In genomic region chr11:80489172-80489881, GRCm38 (mm10) we compare ENCODE assay signal across 9 mouse cellular contexts. TPM values are rescaled to one million over a fixed set of nuclear protein-coding genes. Genes with fewer than 3 reads are reported as not detected.
DNase-seq lines count a peak whose midpoint lies in the region; ATAC-seq lines count a peak whose summit lies in the region.
"Had no signal": no experiment of that assay in that cellular context is flagged by ENCODE, and none has a peak within 500 bp of the region (broad histone marks: within the 10 kb centered on the region; RNA-seq: fewer than 3 reads in every experiment).

No protein-coding gene starts in this region.

- peak overlapping the region; percentile 60 for H3K27ac ChIP-seq in midbrain, embryonic 10.5 days (replicated peaks)
- H3K27ac ChIP-seq in midbrain, embryonic 11.5 days (ENCODE audit: low read depth, low read length), result no peak overlapping the region
- H3K27ac ChIP-seq in hindbrain, embryonic 16.5 days (ENCODE audit: low read depth, low read length), result peak overlapping the region; percentile 32
- peak overlapping the region; percentile 49; the same call in 1 of the 2 replicates for H3K27ac ChIP-seq in midbrain, embryonic 14.5 days (replicated peaks; ENCODE audit: low read depth, low read length)
- H3K27ac ChIP-seq: liver, embryonic 13.5 days had no signal

- no peak overlapping the region for H3K9ac ChIP-seq in midbrain, embryonic 11.5 days (ENCODE audit: low read length)
- peak overlapping the region; percentile 33 for H3K9ac ChIP-seq in hindbrain, embryonic 16.5 days (ENCODE audit: low read depth, low read length)
- 0 out of 2 replicates have a peak overlapping the region, but pooled peaks have one; percentile 12 for H3K9ac ChIP-seq in midbrain, embryonic 14.5 days (replicated peaks; ENCODE audit: low read length)
- H3K9ac ChIP-seq: liver, embryonic 13.5 days had no signal

- no peak overlapping the region for H3K4me2 ChIP-seq in midbrain, embryonic 11.5 days
- H3K4me2 ChIP-seq in hindbrain, embryonic 16.5 days (ENCODE audit: low read length), result no peak overlapping the region
- no peak overlapping the region for H3K4me2 ChIP-seq in midbrain, embryonic 14.5 days (ENCODE audit: low read length)
- H3K4me2 ChIP-seq: liver, embryonic 13.5 days had no signal

- H3K4me3 ChIP-seq in midbrain, embryonic 10.5 days, result no peak overlapping the region
- no peak overlapping the region for H3K4me3 ChIP-seq in midbrain, embryonic 11.5 days (ENCODE audit: low read depth, low read length)
- H3K4me3 ChIP-seq in hindbrain, embryonic 16.5 days (ENCODE audit: low read length), result no peak overlapping the region
- no peak overlapping the region for H3K4me3 ChIP-seq in midbrain, embryonic 14.5 days (replicated peaks; ENCODE audit: low read depth, low read length)
- H3K4me3 ChIP-seq: liver, embryonic 13.5 days had no signal

- no peaks in the 10 kb centered on the region for H3K36me3 ChIP-seq in midbrain, embryonic 10.5 days
- H3K36me3 ChIP-seq in midbrain, embryonic 11.5 days (ENCODE audit: control insufficient read depth, insufficient read depth, low read length), result no peaks in the 10 kb centered on the region
- no peaks in the 10 kb centered on the region for H3K36me3 ChIP-seq in hindbrain, embryonic 16.5 days (ENCODE audit: control insufficient read depth, insufficient read depth, low read length)
- no peaks in the 10 kb centered on the region for H3K36me3 ChIP-seq in midbrain, embryonic 14.5 days (ENCODE audit: control insufficient read depth, insufficient read depth, low read length)
- H3K36me3 ChIP-seq: liver, embryonic 13.5 days had no signal

- H3K9me3 ChIP-seq in midbrain, embryonic 10.5 days (replicated peaks), result no peaks in the 10 kb centered on the region
- no peaks in the 10 kb centered on the region for H3K9me3 ChIP-seq in midbrain, embryonic 11.5 days (ENCODE audit: control insufficient read depth, low read length)
- H3K9me3 ChIP-seq in hindbrain, embryonic 16.5 days (ENCODE audit: control insufficient read depth, low read length), result no peaks in the 10 kb centered on the region
- no peaks in the 10 kb centered on the region for H3K9me3 ChIP-seq in midbrain, embryonic 14.5 days (ENCODE audit: control insufficient read depth, low read length)
- H3K9me3 ChIP-seq: liver, embryonic 13.5 days had no signal

- peaks cover 32% of the 10 kb centered on the region for H3K27me3 ChIP-seq in midbrain, embryonic 10.5 days (ENCODE audit: low read depth, poor library complexity, severe bottlenecking)
- no peaks in the 10 kb centered on the region for H3K27me3 ChIP-seq in midbrain, embryonic 11.5 days (ENCODE audit: control insufficient read depth, insufficient read depth, low read length)
- no peaks in the 10 kb centered on the region for H3K27me3 ChIP-seq in hindbrain, embryonic 16.5 days (replicated peaks; ENCODE audit: control insufficient read depth, insufficient read depth, low read length)
- H3K27me3 ChIP-seq in midbrain, embryonic 14.5 days (ENCODE audit: control insufficient read depth, insufficient read depth, low read length), result no peaks in the 10 kb centered on the region
- H3K27me3 ChIP-seq: liver, embryonic 13.5 days had no signal

- DNase-seq in embryo, embryonic 10.5 days (ENCODE audit: low spot score), result peak; percentile 36
- no peak for DNase-seq in embryo, embryonic 11 days
- DNase-seq in midbrain, embryonic 10.5 days (ENCODE audit: low spot score), result no peak
- no peak for DNase-seq in midbrain, embryonic 11.5 days (ENCODE audit: low spot score, missing footprints)
- DNase-seq in midbrain, embryonic 14.5 days, result peak; percentile 57
- DNase-seq in urinary bladder, postnatal 25 days (ENCODE audit: low spot score), result no peak
- DNase-seq in adrenal gland, postnatal 36 days, result no peak
- DNase-seq: liver, embryonic 13.5 days had no signal

- ATAC-seq in midbrain, embryonic 11.5 days (ENCODE audit: low FRiP score), result no peak
- no peak for ATAC-seq in hindbrain, embryonic 16.5 days
- ATAC-seq in midbrain, embryonic 14.5 days (ENCODE audit: low FRiP score, low TSS enrichment), result no peak

- peaks cover 42% of the 10 kb centered on the region for H3K4me1 ChIP-seq in midbrain, embryonic 10.5 days
- H3K4me1 ChIP-seq in midbrain, embryonic 11.5 days (ENCODE audit: control insufficient read depth, insufficient read depth, low read length), result peaks cover 11% of the 10 kb centered on the region
- peaks cover 33% of the 10 kb centered on the region for H3K4me1 ChIP-seq in hindbrain, embryonic 16.5 days (ENCODE audit: control insufficient read depth, insufficient read depth, low read depth, low read length)
- peaks cover 46% of the 10 kb centered on the region for H3K4me1 ChIP-seq in midbrain, embryonic 14.5 days (ENCODE audit: control insufficient read depth, insufficient read depth, low read length)

- WGBS in midbrain, embryonic 10.5 days, result 64% methylated on average over 12 of the region's 12 CpGs
- WGBS in midbrain, embryonic 11.5 days, result 63% methylated on average over 12 of the region's 12 CpGs
- WGBS in hindbrain, embryonic 16.5 days, result 44% methylated on average over 12 of the region's 12 CpGs
- WGBS in midbrain, embryonic 14.5 days, result 49% methylated on average over 12 of the region's 12 CpGs

RNA-seq across cellular contexts. Expression of gene Cdk5r1, which starts 12.5 kb away (rescaled TPM):
- polyA plus RNA-seq in midbrain, embryonic 10.5 days (2016; fragmentation: Nextera tagmentation; extraction: Ambion mirVana), result 5.2 and 11.2 TPM in 2 replicates
- 16.3 and 16.6 TPM in 2 replicates for polyA plus RNA-seq in midbrain, embryonic 11.5 days (2014; fragmentation: Nextera tagmentation; extraction: Ambion mirVana)
- 77.3 and 81.1 TPM in 2 replicates for polyA plus RNA-seq in hindbrain, embryonic 16.5 days (2015; fragmentation: Nextera tagmentation; extraction: Ambion mirVana)
- polyA plus RNA-seq in midbrain, embryonic 14.5 days (2014; fragmentation: Nextera tagmentation; extraction: Ambion mirVana), result 103 and 134 TPM in 2 replicates
- total RNA-seq in adrenal gland, postnatal 36 days (2021), result 1 to 10 TPM; 2.1 to 2.2 TPM

Comparison
In these comparisons a context has a peak if more than half of its experiments do, and no peak if none do; other contexts are left out.
1. DNase-seq: peak in embryo, embryonic 10.5 days (single experiment) and midbrain, embryonic 14.5 days (single experiment); none in embryo, embryonic 11 days (single experiment), midbrain, embryonic 10.5 days (single experiment), midbrain, embryonic 11.5 days (single experiment), urinary bladder, postnatal 25 days (single experiment) and adrenal gland, postnatal 36 days (0 of 2).